Mouse (Mus musculus): ENCODE data around the gene Calml3. TPM values are rescaled to one million over a fixed set of nuclear protein-coding genes. Genes with fewer than 3 reads are reported as not detected.
"Not testable (repeated sequence)": the region's sequence is repeated elsewhere in the genome, so short reads cannot be mapped to it uniquely, and the experiment has no call there.

The Calml3 gene
- total RNA-seq (2021), result not detected

DNA sequence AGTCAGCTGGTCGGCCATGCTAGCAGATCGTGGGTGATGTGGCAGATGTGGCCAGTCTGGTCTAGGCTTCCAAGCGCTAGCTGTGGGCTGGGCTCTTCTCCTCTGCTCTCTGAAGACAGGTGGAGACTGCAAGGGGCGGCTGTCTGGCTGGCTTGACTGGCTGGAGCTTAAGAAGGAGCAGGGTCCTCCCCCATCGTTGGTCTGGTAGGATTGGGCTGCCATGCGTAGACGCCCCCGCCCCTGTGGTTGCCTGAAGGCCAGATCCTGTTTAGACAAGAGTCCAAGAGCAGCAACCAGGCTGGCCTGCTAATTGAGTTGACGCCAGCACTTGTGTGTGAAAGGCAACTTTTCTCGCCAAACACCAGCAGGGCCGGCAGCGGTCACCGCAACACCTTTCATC, at the start of gene Calml3:
Gene Calml3 (minus strand): TSS at position 131 of the 400 bp plus-strand sequence.
- intact Hi-C loops (cut with DNase I), result no loop called here
- DNase-seq, result no peak

DNA sequence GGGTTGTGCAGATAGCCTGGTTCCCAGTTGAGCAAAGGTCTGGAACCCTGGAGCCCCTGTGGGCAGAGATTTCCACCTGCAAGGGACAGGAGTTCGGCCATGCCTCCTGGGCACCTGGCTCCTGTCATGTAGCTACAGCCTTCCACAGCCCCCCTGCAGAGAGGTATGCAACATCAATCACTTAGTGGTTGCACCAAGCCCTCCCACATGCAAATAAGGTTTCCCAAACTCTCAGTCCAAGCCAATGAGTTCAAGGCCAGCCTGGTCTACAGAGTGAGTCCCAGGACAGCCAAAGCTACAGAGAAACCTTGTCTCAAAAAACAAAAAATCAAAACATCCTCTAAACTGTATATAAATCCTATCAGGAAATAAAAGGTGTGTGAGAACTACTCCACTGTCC, 46.2 kb upstream of the Calml3 start:
- no peak for DNase-seq
- intact Hi-C loops (cut with DNase I), result no loop called here

DNA sequence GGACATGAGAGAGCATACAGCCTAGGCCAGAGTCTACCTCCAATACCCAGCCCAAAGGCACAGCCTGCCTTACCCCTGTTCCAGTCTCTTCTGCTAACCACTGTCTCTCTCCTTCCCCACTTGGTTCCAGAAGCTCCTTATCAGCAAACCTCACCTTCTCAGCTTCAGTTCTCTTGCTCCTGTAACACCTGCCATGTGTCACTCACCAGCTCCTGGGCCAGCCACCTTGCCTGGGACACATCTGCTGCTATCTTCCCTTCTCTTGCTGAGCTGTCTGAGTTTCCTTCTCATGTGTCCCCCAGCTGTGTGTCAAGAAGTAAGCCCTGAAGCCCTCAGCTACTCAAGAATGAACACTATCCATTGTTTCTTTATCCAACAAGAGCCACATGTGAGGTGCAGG, 36.5 kb upstream of the Calml3 start:
- intact Hi-C loops (cut with DNase I); DNase-seq: not testable (repeated sequence)

DNA sequence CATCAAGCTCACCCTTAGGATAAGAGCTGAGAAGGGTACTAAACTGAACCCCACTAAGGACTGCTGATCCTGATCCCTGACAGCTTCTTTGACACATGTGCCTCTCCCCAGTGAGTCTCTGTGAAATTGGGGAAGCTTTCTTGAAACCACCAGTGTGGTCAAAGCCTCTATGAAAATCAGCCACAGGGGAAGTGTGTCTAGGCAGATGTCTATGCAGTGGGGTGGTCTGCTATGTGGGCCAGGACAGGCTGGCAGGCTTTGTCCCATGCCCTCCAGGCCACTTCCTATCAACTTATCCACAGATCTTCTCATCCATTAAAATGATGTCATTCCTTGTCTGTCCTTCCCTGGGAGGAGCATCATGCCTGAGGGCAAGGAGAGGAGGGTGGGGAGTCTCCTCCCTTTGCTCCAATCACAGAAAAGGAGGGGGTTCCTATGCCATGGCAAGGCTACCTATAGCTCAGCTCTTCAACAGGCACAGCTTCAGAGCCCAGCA, 33.2 kb upstream of the Calml3 start, which contains the start of gene Calm4:
Gene Calm4 (plus strand): TSS at position 446 of the 496 bp plus-strand sequence.
- intact Hi-C loops (cut with DNase I); DNase-seq: not testable (repeated sequence)

DNA sequence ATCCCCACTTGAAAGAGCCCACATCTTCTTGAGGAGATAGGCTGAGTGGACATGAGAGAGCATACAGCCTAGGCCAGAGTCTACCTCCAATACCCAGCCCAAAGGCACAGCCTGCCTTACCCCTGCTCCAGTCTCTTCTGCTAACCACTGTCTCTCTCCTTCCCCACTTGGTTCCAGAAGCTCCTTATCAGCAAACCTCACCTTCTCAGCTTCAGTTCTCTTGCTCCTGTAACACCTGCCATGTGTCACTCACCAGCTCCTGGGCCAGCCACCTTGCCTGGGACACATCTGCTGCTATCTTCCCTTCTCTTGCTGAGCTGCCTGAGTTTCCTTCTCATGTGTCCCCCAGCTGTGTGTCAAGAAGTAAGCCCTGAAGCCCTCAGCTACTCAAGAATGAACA, 29.5 kb upstream of the Calml3 start:
- intact Hi-C loops (cut with DNase I); DNase-seq: not testable (repeated sequence)

DNA sequence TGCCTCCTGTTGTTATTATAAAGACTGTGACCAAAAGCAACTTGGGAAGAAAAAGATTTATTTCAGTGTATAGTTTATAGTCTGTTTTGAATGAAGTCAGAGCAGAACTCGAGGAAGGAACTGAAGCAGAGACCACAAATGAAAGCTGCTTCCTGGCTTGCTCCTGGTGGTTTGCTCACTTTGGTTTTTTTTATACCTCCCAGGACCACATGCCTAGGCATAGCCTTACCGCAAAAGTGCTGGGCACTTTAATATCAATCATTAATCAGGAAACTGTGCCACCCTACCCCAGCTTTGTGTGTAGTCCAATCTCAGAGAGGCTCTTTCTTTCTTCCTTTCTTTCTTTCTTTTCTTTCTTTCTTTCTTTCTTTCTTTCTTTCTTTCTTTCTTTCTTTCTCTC, 28.3 kb upstream of the Calml3 start:
- intact Hi-C loops (cut with DNase I), result no loop called here

DNA sequence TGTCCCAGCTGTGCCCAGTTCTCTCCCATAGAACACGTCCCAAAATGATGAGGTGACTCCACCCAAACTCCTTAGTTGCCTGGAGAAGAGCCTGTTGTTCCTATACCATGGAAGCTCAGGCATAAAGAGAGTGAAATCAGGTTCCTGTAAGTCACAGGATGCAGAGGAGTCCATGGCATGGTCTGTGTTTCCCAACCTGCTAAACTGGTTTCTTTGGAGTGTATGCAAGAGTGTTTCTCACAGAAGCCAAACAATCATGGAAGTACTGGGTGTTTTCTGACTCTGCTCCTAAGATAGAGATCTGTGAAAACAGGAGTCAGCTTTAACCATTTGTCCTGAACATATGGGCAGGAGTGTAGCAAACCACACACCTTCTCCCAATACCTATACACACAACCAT, 27.9 kb upstream of the Calml3 start:
- intact Hi-C loops (cut with DNase I), result no loop called here
- DNase-seq, result no peak

More for the DNA sequence above, 28.3 kb upstream of the Calml3 start:
- no peak for DNase-seq

DNA sequence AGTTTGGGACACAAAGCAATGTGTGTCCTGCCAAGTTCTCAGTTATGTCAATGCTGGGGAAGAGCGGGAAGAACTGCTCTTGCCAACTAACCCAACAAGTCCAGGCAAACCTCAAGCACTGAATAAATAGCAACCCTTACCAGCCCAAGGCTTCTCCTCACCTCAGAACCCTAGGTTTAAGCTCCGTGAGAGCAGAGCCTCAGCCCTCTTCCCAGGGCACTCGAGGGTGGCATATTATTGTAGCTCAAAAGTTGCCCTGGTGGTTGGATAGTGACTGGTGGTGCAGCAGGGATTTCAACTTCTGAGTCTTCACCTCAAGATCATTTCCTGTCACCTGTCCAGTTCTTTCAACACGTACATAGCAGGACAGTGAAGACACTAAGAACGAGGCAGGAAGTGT, 27.4 kb upstream of the Calml3 start:
- intact Hi-C loops (cut with DNase I), result no loop called here
- DNase-seq, result no peak

DNA sequence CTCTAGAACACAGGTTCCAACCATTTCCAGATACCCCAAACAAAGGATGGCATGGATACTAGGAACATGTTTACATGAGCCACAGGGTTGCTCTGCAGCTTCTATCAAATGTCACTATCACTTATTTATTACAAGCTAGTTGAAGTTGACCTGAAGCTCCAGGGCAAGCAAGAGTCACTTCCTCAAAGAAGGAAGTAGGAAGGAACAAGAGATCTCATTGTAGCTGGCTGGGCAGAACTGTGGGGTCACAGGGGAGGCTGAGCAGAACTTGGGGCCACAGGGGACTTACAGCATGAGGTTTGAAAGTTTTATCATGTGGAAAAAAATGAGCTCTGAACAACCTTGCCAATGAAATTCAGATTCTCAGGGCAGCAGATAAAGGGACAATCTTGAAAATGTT, 21.6 kb upstream of the Calml3 start:
- DNase-seq, result no peak
- intact Hi-C loops (cut with DNase I), result no loop called here

DNA sequence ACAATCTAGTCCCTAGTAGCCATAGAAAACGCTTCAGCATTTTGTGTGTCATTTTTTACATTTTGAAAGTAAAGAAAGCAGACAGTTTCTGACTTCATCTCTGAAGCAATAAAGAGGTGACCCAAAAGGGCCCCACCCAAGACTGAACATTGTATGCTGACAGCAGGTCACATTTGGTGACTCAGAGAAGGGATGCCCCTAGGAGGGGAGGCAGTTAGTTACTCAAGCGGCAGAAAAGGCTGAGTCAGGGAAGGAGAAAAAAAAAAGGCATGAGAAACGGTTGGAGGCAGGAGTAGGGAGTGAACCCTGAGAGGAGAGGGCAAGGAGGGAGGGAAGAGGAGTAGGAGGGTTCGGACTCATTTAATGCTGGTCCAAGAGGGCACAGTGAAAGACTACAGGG, 18.0 kb upstream of the Calml3 start:
- no peak for DNase-seq
- intact Hi-C loops (cut with DNase I), result no loop called here

DNA sequence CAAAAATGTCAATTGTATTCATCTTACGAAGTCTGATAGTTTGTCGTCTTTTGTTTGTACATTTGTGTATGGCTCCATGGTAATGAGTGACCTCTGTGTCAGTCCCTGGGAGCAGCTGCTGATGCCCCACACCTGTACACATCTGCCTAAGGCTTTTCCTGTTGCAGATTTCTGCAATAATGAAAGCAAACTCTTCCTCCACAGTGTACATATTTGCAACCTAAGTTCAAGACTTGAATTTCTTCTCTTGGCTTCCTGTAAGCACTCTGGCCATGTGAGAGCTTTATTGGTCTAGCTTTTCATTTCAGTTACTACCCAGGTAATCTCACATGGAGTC, 14.6 kb upstream of the Calml3 start:
- intact Hi-C loops (cut with DNase I), result no loop called here
- DNase-seq, result no peak

DNA sequence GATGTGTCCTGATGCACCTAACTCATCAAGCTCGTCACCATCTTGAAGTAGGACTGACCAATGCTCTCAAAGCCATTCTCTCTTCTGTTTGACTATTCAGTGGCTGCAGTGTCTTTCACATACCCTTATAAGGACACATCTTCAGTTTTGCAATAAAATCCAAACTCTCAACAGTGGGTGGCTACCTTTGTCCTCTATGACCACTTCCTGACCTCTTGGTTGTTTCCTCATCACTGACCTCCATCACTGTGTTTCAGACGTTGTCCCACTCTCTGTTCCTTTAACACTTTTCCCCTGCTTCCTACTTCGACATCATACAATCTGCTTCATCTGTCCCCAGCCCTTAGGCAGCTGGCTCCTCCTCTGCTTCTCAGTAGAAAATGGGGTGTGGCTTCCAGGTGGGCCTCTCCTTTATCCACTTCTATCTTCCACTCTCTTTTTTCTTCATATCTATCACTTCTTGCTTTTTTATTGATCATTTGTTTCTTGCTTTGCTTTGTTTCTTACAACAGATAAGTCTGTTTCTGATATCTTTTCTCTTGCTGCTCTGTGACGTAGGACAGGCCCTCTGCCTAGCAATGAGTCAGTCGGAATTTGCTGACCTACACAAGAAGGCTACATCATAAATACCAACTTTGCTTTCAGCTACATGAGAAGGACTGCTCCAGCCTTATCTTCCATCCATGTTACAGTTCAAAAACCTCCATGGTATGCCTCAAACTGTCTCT, 14.1 kb upstream of the Calml3 start:
- intact Hi-C loops (cut with DNase I), result no loop called here
- no peak for DNase-seq

DNA sequence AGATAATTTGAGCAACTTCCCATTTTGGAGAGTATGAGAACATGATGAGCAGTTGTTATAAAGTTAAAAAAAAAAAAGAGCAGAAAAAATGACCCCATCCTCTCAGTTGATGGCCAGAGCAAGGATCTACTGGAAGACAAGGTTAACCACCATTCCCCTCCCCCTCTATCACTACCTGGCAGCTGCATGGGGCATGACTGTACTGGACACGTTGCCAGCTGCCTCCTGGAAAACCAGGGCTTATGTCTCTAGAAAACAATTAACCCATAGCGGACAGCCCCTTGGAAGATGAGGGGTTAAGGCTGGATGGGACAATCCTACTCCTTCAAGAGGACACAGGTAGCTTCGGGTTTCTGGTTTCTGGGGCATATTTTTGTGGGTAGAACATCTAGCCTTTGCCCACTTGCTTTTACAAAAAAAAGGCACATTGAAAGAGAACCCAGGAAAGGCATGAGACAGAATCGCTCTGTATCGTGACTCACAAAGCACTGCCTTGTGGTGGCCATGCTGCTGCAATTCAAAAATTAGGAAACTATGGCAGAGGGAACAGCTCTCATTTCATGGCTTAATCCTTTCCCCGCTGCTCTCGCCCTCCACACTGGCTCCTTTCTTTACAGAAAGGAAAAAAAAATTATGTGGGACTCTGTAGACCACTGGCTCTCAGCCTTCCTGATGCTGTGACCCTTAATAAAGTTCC, 3.2 kb upstream of the Calml3 start:
- no peak for DNase-seq
- intact Hi-C loops (cut with DNase I), result no loop called here

DNA sequence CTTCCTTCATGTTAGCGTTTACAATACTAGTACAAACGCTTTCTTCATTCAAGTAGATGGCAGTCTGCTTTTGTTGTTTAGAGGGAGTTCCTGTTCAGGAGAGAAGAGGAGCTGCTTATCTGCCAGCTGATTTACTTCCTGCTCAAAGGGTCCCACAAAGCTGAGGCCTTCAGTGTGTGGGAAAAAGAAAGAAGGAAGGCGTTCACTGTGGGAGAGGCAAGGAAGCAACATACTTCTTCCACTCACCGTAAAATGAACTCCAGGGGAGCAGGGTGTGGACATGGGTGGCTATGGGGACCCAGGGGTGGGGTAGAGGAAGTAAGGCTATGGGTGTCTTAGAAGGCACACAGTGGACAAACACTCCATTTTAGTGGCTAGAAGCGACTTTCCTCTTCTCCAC, 1.5 kb upstream of the Calml3 start:
- no peak for DNase-seq
- intact Hi-C loops (cut with DNase I), result no loop called here

DNA sequence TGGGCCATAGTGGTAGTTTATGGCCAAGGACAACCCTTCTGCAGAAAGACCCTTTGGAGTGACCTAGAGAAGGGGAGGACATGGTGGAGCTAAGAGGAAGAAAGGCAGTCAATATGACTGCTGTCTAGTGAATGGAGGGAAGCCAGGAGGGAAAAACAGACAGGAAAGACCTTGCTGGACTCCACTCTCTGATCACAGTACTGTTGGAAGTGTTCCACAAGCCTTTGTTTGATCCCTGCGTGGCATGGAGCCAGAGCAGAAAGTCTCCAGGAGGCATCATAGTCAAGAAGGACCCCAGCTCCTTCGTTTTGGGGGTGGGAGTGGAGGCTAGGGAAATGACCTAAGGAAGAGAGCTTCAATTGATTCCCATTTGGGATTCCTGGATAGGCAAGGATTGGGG, 1.0 kb upstream of the Calml3 start:
- intact Hi-C loops (cut with DNase I), result no loop called here
- peak; percentile 11 to 14 for DNase-seq

DNA sequence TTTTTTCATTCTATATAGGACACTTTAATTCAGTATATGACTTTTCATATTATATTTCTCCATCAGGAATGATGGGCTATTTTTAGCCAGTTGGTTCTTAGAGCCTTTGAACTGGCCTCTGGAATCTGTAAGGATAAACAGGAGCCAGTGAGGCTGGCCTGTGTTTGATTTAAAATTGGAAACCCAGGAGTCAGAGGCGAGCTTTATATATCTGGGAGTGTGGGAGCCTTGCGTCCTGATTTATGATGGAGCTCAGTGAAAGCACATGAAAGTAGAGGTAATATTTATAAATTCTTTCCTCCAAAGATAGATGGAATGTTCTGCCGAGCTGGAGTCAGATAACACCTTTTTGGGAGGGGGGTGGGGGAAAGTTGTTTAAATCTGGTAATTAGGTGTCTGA, 4.7 kb downstream of the Calml3 start:
- DNase-seq, result no peak
- intact Hi-C loops (cut with DNase I), result no loop called here

DNA sequence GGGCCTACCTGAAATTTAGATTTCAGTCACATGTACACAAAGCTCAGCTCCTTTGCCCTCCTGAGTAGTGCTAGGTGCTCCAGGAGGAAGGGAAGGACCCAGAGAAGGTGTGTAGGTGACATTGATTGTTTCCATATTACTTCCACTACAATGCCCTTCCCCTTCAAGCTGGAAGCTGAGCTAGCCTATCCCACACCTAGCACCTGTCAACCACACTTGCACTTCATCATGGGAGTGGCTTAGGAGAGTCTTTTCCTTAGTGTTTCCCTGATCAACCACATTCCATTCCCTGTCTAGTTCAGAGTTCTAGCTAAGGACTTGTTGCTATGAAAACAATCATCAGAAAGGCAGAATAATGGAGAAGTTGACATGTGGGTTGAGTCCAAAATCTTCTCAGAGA, 5.4 kb downstream of the Calml3 start:
- intact Hi-C loops (cut with DNase I), result no loop called here
- DNase-seq, result no peak

DNA sequence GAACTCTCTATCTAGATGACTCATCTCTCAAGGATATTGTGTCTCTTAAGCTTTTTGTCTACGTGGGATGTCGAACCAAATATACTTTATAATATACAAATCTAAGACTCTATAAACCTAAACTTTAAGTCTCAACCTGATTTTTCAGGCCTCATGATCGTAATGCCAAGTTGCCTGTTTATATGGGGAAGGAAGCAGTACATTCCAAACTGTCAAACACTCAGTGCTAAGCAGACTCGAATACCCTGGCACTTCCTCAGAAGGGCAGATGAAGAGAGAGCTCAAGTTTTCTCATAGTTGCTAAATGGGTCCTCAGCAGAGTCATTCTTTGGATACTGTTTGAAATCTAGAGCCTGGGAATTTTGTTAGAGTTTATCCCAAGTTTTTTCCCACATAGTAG, 7.5 kb downstream of the Calml3 start:
- intact Hi-C loops (cut with DNase I), result no loop called here

DNA sequence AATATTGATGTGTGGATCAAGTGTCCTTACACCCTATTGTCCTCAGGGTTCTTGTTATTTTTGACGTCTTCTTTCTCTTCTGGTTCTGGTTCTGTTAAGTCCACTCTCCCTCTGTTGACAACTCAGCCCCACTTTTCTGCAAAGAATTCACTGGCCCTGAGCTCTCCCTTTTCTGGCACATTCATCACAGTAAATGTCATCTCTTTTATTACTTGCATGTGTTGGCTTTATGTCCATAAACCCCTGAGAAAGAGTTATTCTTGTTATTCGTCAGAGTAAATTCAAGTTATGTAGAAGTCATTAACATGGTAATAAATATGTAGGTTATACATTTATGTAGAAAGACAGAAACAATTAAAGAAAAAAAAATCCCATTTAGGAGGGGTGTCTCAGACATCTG, 14.6 kb downstream of the Calml3 start:
- intact Hi-C loops (cut with DNase I), result no loop called here
- no peak for DNase-seq

More for the DNA sequence above, 7.5 kb downstream of the Calml3 start:
- DNase-seq, result no peak

DNA sequence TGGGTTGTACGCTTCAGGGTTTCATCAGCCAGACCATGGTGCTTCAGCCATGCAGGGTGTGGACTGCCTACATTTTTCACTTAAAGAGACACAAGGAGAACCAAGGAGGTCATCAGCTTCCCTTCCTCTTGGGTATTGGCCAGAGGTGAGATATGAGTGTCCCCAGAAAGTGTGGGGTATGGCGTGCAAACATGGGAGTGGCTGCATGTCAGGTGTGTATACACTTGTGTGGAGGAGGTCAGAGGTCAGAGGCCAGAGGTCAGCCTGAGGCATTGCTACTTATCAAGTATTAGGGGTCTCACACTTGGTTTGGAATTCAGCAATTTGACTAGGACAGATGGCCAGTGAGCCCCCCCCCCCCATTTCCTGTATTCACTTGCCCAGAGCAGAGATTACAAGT, 15.5 kb downstream of the Calml3 start:
- DNase-seq, result no peak
- intact Hi-C loops (cut with DNase I), result no loop called here

DNA sequence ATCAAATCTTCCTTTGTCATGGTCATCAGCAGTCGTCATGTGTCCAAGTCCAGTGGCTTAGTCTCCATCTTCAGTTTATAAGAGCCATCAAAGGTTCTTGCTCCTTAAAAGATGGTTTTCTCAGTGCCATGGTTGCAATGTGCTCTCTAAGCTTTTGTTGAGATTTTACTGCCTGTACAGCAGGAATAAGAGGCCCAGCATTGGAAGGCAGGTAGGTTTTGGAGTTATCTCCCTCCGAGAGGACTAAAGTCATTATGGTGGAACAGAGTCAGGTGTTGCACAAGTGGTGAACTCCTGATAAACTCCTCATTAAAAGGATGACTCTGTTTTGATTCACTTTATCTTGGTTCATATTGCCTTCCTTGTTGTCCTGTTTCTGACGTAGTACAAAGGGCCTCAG, 16.5 kb downstream of the Calml3 start:
- DNase-seq, result no peak
- intact Hi-C loops (cut with DNase I), result no loop called here

DNA sequence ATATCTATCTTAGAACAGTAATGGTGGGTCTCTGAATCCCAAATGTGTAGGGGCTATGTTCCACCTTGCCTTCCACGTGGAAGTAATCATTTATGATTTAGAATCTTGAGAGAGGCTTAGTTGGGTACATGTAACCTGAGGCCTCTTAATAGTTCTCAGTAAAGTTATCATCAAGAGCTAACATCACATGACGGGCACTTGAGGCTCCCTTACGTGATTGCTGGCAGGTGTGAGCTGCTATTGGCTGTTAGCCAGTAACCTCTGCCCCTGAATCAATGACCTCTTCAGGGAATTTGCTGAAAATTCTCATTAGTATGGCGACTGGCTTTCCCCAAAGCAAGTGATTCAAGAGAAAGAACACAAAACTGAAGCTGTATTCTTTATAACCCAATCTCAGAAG, 17.0 kb downstream of the Calml3 start:
- no peak for DNase-seq
- intact Hi-C loops (cut with DNase I), result no loop called here
